Mouse (Mus musculus): ENCODE results near the gene Bex4. TPM values are rescaled to one million over a fixed set of nuclear protein-coding genes. Genes with fewer than 3 reads are reported as not detected.

The Bex4 gene
- total and polyA plus RNA-seq, 3 experiments: not detected

DNA sequence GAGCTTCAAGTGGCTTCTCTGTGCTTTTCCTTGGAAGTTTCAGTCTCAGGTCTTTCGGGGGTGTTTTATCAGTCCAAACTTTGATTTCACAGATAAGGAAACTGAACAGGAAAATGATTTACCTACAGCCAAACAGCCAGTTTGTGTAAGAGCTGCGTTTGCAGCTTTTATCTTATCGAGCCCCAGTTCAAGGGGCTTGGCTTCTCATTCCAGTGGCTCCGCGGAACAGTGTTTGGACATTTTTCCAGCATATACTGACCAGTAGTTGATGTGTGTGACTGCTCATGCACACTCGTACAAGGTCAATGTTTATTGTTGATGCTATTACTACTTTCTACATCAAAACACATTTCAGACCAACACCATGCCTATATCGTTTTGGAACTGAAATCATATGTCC lies 5.4 kb downstream of the Bex4 start:
- Histone ChIP-seq H3K9ac (ENCODE audit: insufficient read depth, low read depth) (no peak overlapping the region), H3K27ac (ENCODE audit: insufficient read depth, low read depth) (no peak overlapping the region), H3K79me2 (replicated peaks; ENCODE audit: control insufficient read depth, extremely low read depth, insufficient read depth, poor library complexity, severe bottlenecking) (no peaks in the 10 kb centered on the region), H3K4me1 (ENCODE audit: control insufficient read depth in 1 of 2, insufficient read depth in 2 of 2) (no peaks in the 10 kb centered on the region), H3K9me3 (replicated peaks; ENCODE audit: low read length) (no peaks in the 10 kb centered on the region), H3K27me3 (replicated peaks) (no peaks in the 10 kb centered on the region), H3K36me3 (replicated peaks in 1 of 2; ENCODE audit: control insufficient read depth in 1 of 2, insufficient read depth in 1 of 2, low read length in 1 of 2) (no peaks in the 10 kb centered on the region), H3K4me2 (ENCODE audit: insufficient read depth, low read depth, poor library complexity, severe bottlenecking) (no peak overlapping the region), H3K4me3 (replicated peaks in 1 of 3; ENCODE audit: low read depth in 2 of 3, low read length in 2 of 3, poor library complexity in 1 of 3) (no peak overlapping the region)
- DNase-seq (ENCODE audit: extremely low read depth): no peak
- dilution Hi-C loops (cut with MboI; ENCODE audit: extremely low pct_ligation_motif_present, extremely low pct_unique_long_range_greater_than_20kb, low sequenced_read_pairs) (no loop called here), in situ Hi-C loops (cut with MboI; ENCODE audit: low pct_ligation_motif_present, low pct_unique_long_range_greater_than_20kb, low sequenced_read_pairs) (no loop called here)
- no peak for TF ChIP-seq USF1 (IDR thresholded peaks at IDR 0.05; ENCODE audit: low read depth, low read length)
- no peak for TF ChIP-seq MXI1 (IDR thresholded peaks at IDR 0.05; ENCODE audit: low read depth, low read length)
- TF ChIP-seq MAZ (IDR thresholded peaks at IDR 0.05; ENCODE audit: low read depth, low read length): no peak
- TF ChIP-seq NRF1 (IDR thresholded peaks at IDR 0.05; ENCODE audit: low read depth, low read length): no peak
- no peak for TF ChIP-seq UBTF (IDR thresholded peaks at IDR 0.05; ENCODE audit: low read depth, low read length)
- no peak for TF ChIP-seq USF2 (conservative IDR thresholded peaks at IDR 0.05; ENCODE audit: low read depth, low read length)
- no peak for TF ChIP-seq PAX5 (IDR thresholded peaks at IDR 0.05; ENCODE audit: low read length)
- TF ChIP-seq MYC (IDR thresholded peaks at IDR 0.05; ENCODE audit: low read depth, low read length): no peak
- no peak for TF ChIP-seq ELF1 (IDR thresholded peaks at IDR 0.05; ENCODE audit: low read depth, low read length)
- no peak for TF ChIP-seq MAX (IDR thresholded peaks at IDR 0.05; ENCODE audit: low read length)
- TF ChIP-seq GABPA (IDR thresholded peaks at IDR 0.05; ENCODE audit: insufficient replicate concordance, low read depth, low read length): no peak
- no peak for TF ChIP-seq NELFE (IDR thresholded peaks at IDR 0.05; ENCODE audit: low read depth, low read length)
- no peak for TF ChIP-seq TBP (conservative IDR thresholded peaks at IDR 0.05; ENCODE audit: low read depth, low read length)
- no peak for TF ChIP-seq KAT2A (IDR thresholded peaks at IDR 0.05; ENCODE audit: insufficient replicate concordance, low read length)
- no peak for TF ChIP-seq BHLHE40 (IDR thresholded peaks at IDR 0.05; ENCODE audit: low read depth, low read length)
- no peak for TF ChIP-seq MAFK (IDR thresholded peaks at IDR 0.05; ENCODE audit: insufficient replicate concordance, low read length)
- no peak for TF ChIP-seq ZKSCAN1 (IDR thresholded peaks at IDR 0.05; ENCODE audit: borderline replicate concordance, low read depth, low read length)
- no peak for TF ChIP-seq CHD1 (IDR thresholded peaks at IDR 0.05; ENCODE audit: low read depth, low read length)
- no peak for TF ChIP-seq EP300 (IDR thresholded peaks at IDR 0.05; ENCODE audit: low read length)

DNA sequence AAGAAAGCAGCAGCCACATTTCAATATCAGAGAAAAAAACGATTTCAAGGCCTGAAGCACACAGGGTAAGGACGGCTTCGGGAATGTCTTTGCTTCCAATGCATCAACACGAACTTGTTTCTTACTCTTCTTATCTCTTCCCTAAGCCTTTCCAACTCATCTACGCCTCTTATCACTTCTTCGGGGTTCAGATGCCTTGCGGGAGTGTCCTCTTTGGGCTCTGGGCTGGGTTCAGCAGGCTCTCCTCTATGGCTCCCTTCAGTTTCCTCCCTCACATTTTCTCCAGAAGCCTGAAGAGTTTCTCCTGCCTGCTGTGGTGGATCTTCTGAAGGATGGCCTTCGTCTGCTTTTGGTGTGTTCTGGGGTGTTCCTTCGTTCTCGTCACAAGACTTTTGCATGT lies 31.8 kb downstream of the Bex4 start:
- dilution Hi-C loops (cut with MboI; ENCODE audit: extremely low pct_ligation_motif_present, extremely low pct_unique_long_range_greater_than_20kb, low sequenced_read_pairs) (no loop called here), in situ Hi-C loops (cut with MboI; ENCODE audit: low pct_ligation_motif_present, low pct_unique_long_range_greater_than_20kb, low sequenced_read_pairs) (no loop called here)
- DNase-seq (ENCODE audit: extremely low read depth): no peak
- Histone ChIP-seq H3K4me3 (replicated peaks in 1 of 3; ENCODE audit: low read depth in 2 of 3, low read length in 2 of 3, poor library complexity in 1 of 3) (no peak overlapping the region), H3K4me2 (ENCODE audit: insufficient read depth, low read depth, poor library complexity, severe bottlenecking) (no peak overlapping the region), H3K9ac (ENCODE audit: insufficient read depth, low read depth) (no peak overlapping the region), H3K9me3 (replicated peaks; ENCODE audit: low read length) (no peaks in the 10 kb centered on the region), H3K27ac (ENCODE audit: insufficient read depth, low read depth) (no peak overlapping the region), H3K36me3 (replicated peaks in 1 of 2; ENCODE audit: control insufficient read depth in 1 of 2, insufficient read depth in 1 of 2, low read length in 1 of 2) (no peaks in the 10 kb centered on the region), H3K27me3 (replicated peaks) (no peaks in the 10 kb centered on the region), H3K4me1 (ENCODE audit: control insufficient read depth in 1 of 2, insufficient read depth in 2 of 2) (no peaks in the 10 kb centered on the region), H3K79me2 (replicated peaks; ENCODE audit: control insufficient read depth, extremely low read depth, insufficient read depth, poor library complexity, severe bottlenecking) (no peaks in the 10 kb centered on the region)
- TF ChIP-seq CHD1 (IDR thresholded peaks at IDR 0.05; ENCODE audit: low read depth, low read length): no peak
- no peak for TF ChIP-seq BHLHE40 (IDR thresholded peaks at IDR 0.05; ENCODE audit: low read depth, low read length)
- no peak for TF ChIP-seq NELFE (IDR thresholded peaks at IDR 0.05; ENCODE audit: low read depth, low read length)
